Comparison of ENCODE assay signal across 26 mouse cellular contexts in genomic region chr7:16132926-16133325, GRCm38 (mm10). TPM values are rescaled to one million over a fixed set of nuclear protein-coding genes. Genes with fewer than 3 reads are reported as not detected.
DNase-seq lines count a peak whose midpoint lies in the region; ATAC-seq and TF ChIP-seq lines count a peak whose summit lies in the region.
"Had no signal": no experiment of that assay in that cellular context is flagged by ENCODE, and none has a peak within 500 bp of the region (broad histone marks: within the 10 kb centered on the region; RNA-seq: fewer than 3 reads in every experiment).

No protein-coding gene starts in this region.

- 69% methylated on average over 3 of the region's 3 CpGs for WGBS in forebrain, embryonic 12.5 days
- WGBS in forebrain, embryonic 16.5 days: 68% methylated on average over 3 of the region's 3 CpGs
- 80% methylated on average over 3 of the region's 3 CpGs for WGBS in neural tube, embryonic 11.5 days
- 57% methylated on average over 3 of the region's 3 CpGs for WGBS in neural tube, embryonic 15.5 days

- TF ChIP-seq CTCF in layer of hippocampus, adult 2 months (conservative IDR thresholded peaks at IDR 0.05): no peak

- H3K4me1 ChIP-seq in forebrain, embryonic 12.5 days: peaks cover 74% of the 10 kb centered on the region
- peaks cover 68% of the 10 kb centered on the region for H3K4me1 ChIP-seq in forebrain, embryonic 16.5 days (replicated peaks; ENCODE audit: control insufficient read depth, insufficient read depth, low read length)
- peaks cover 38% of the 10 kb centered on the region for H3K4me1 ChIP-seq in neural tube, embryonic 11.5 days (ENCODE audit: control insufficient read depth, insufficient read depth, low read length)
- peaks cover 68% of the 10 kb centered on the region for H3K4me1 ChIP-seq in neural tube, embryonic 15.5 days

- DNase-seq in cerebellum, adult 11-12 months: peak; percentile 51
- DNase-seq in cerebellum, adult 11 months: no peak
- no peak for DNase-seq in layer of hippocampus, adult 2 months (ENCODE audit: low spot score in 2 of 2)
- DNase-seq in layer of hippocampus, postnatal 10 days (ENCODE audit: low spot score in 2 of 2): no peak
- DNase-seq in neural tube, embryonic 11.5 days (ENCODE audit: low spot score): no peak
- DNase-seq: adrenal gland, adult 2 months; gastrocnemius, postnatal 10 days; heart, postnatal 10 days; kidney, adult 8-10 months; kidney, postnatal 4 days; lung, postnatal 14 days; right cerebral cortex, postnatal 14 days had no signal

- H3K36me3 ChIP-seq in forebrain, embryonic 12.5 days (replicated peaks): no peaks in the 10 kb centered on the region
- H3K36me3 ChIP-seq in forebrain, embryonic 16.5 days (ENCODE audit: control insufficient read depth, insufficient read depth): no peaks in the 10 kb centered on the region
- no peaks in the 10 kb centered on the region for H3K36me3 ChIP-seq in neural tube, embryonic 11.5 days (ENCODE audit: control insufficient read depth, insufficient read depth, low read length)
- H3K36me3 ChIP-seq in neural tube, embryonic 15.5 days: no peaks in the 10 kb centered on the region
- H3K36me3 ChIP-seq: liver, embryonic 15.5 days; stomach, embryonic 15.5 days had no signal

- H3K27me3 ChIP-seq in forebrain, embryonic 12.5 days: peaks cover 3% of the 10 kb centered on the region; the same call in 1 of the 2 replicates
- no peaks in the 10 kb centered on the region for H3K27me3 ChIP-seq in forebrain, embryonic 16.5 days (replicated peaks; ENCODE audit: control insufficient read depth, insufficient read depth, low read length)
- 0 out of 2 replicates have a peak, but pooled peaks cover 2% of the 10 kb centered on the region for H3K27me3 ChIP-seq in neural tube, embryonic 11.5 days (ENCODE audit: control insufficient read depth, insufficient read depth, low read length)
- no peaks in the 10 kb centered on the region for H3K27me3 ChIP-seq in neural tube, embryonic 15.5 days (replicated peaks)
- H3K27me3 ChIP-seq: stomach, embryonic 15.5 days had no signal

- H3K4me3 ChIP-seq in forebrain, embryonic 12.5 days (replicated peaks): no peak overlapping the region
- H3K4me3 ChIP-seq in forebrain, embryonic 16.5 days (replicated peaks; ENCODE audit: low read length): no peak overlapping the region
- peak overlapping the region; percentile 52 for H3K4me3 ChIP-seq in layer of hippocampus, adult 2 months
- H3K4me3 ChIP-seq in neural tube, embryonic 11.5 days (ENCODE audit: low read depth, low read length): no peak overlapping the region
- no peak overlapping the region for H3K4me3 ChIP-seq in neural tube, embryonic 15.5 days (replicated peaks)
- H3K4me3 ChIP-seq: embryonic facial prominence, embryonic 13.5 days; heart, embryonic 13.5 days; liver, embryonic 15.5 days; stomach, embryonic 15.5 days had no signal

- H3K9me3 ChIP-seq in forebrain, embryonic 12.5 days: no peaks in the 10 kb centered on the region
- no peaks in the 10 kb centered on the region for H3K9me3 ChIP-seq in forebrain, embryonic 16.5 days (ENCODE audit: control insufficient read depth, low read length)
- no peaks in the 10 kb centered on the region for H3K9me3 ChIP-seq in neural tube, embryonic 11.5 days (ENCODE audit: control insufficient read depth, low read length)
- no peaks in the 10 kb centered on the region for H3K9me3 ChIP-seq in neural tube, embryonic 15.5 days (replicated peaks)
- H3K9me3 ChIP-seq: embryonic facial prominence, embryonic 13.5 days; heart, embryonic 13.5 days; limb, embryonic 12.5 days; liver, embryonic 15.5 days; stomach, embryonic 15.5 days had no signal

- peak overlapping the region; percentile 89 for H3K4me2 ChIP-seq in forebrain, embryonic 12.5 days
- H3K4me2 ChIP-seq in forebrain, embryonic 16.5 days (ENCODE audit: low read length): no peak overlapping the region
- H3K4me2 ChIP-seq in neural tube, embryonic 11.5 days (ENCODE audit: low read depth): peak overlapping the region; percentile 82; the same call in 1 of the 2 replicates
- H3K4me2 ChIP-seq in neural tube, embryonic 15.5 days: no peak overlapping the region
- H3K4me2 ChIP-seq: liver, embryonic 15.5 days; stomach, embryonic 15.5 days had no signal

- ATAC-seq in forebrain, embryonic 12.5 days (ENCODE audit: low FRiP score): no peak
- ATAC-seq in forebrain, embryonic 16.5 days: no peak
- no peak for ATAC-seq in neural tube, embryonic 11.5 days (ENCODE audit: insufficient read depth, low FRiP score, low TSS enrichment)
- ATAC-seq in neural tube, embryonic 15.5 days (ENCODE audit: low FRiP score): no peak
- ATAC-seq: activated CD4-positive, CD25-positive, alpha-beta regulatory T cell, adult 4 months; intestine, embryonic 16.5 days had no signal

- H3K9ac ChIP-seq in forebrain, embryonic 12.5 days: peak overlapping the region; percentile 33; the same call in 1 of the 2 replicates
- no peak overlapping the region for H3K9ac ChIP-seq in forebrain, embryonic 16.5 days (replicated peaks; ENCODE audit: low read depth, low read length)
- H3K9ac ChIP-seq in neural tube, embryonic 11.5 days (ENCODE audit: low read length): no peak overlapping the region
- H3K9ac ChIP-seq in neural tube, embryonic 15.5 days (replicated peaks): no peak overlapping the region
- H3K9ac ChIP-seq: embryonic facial prominence, embryonic 13.5 days; limb, embryonic 12.5 days; liver, embryonic 15.5 days; lung, embryonic 14.5 days; stomach, embryonic 15.5 days had no signal

- H3K27ac ChIP-seq in forebrain, embryonic 12.5 days: 0 out of 2 replicates have a peak overlapping the region, but pooled peaks have one; percentile 13
- H3K27ac ChIP-seq in forebrain, embryonic 16.5 days (ENCODE audit: low read length): no peak overlapping the region
- peak overlapping the region; percentile 91 for H3K27ac ChIP-seq in layer of hippocampus, adult 2 months
- no peak overlapping the region for H3K27ac ChIP-seq in neural tube, embryonic 11.5 days (ENCODE audit: low read depth, low read length)
- H3K27ac ChIP-seq in neural tube, embryonic 15.5 days (replicated peaks): no peak overlapping the region
- H3K27ac ChIP-seq: embryonic facial prominence, embryonic 13.5 days; heart, embryonic 13.5 days; kidney, postnatal 0 days; limb, embryonic 12.5 days; liver, embryonic 15.5 days; stomach, embryonic 15.5 days had no signal

RNA-seq across cellular contexts. Expression of gene Slc8a2, which starts 3.3 kb away (rescaled TPM):
- 0.49 and 0.66 TPM in 2 replicates for polyA plus RNA-seq in forebrain, embryonic 12.5 days (2016; fragmentation: Nextera tagmentation; extraction: Ambion mirVana)
- polyA plus RNA-seq in forebrain, embryonic 16.5 days (2015; fragmentation: Nextera tagmentation; extraction: Ambion mirVana): 0.72 and 1.1 TPM in 2 replicates
- total RNA-seq in layer of hippocampus, adult 2 months (2021): 100 to 1,000 TPM; 305 to 320 TPM
- total RNA-seq in layer of hippocampus, postnatal 10 days (2021): 100 to 1,000 TPM; 282 to 292 TPM
- 0.95 and 1.0 TPM in 2 replicates for polyA plus RNA-seq in neural tube, embryonic 11.5 days (2014; fragmentation: Nextera tagmentation; extraction: Ambion mirVana)
- 1.2 and 1.4 TPM in 2 replicates for polyA plus RNA-seq in neural tube, embryonic 15.5 days (2015; fragmentation: Nextera tagmentation; extraction: Ambion mirVana)
- total RNA-seq: hematopoietic stem cell, adult 5-6 weeks; liver, adult 2 months had no signal
- polyA plus RNA-seq: activated CD4-positive, CD25-positive, alpha-beta regulatory T cell, adult 4 months; liver, embryonic 15.5 days had no signal

RNA-seq across cellular contexts. Expression of gene Kptn, which starts 13.2 kb away (rescaled TPM):
- 24.6 and 29.4 TPM in 2 replicates for polyA plus RNA-seq in forebrain, embryonic 12.5 days (2016; fragmentation: Nextera tagmentation; extraction: Ambion mirVana)
- 40.9 and 53.2 TPM in 2 replicates for polyA plus RNA-seq in forebrain, embryonic 16.5 days (2015; fragmentation: Nextera tagmentation; extraction: Ambion mirVana)
- 10 to 100 TPM; 39.4 to 47.0 TPM for total RNA-seq in layer of hippocampus, adult 2 months (2021)
- total RNA-seq in layer of hippocampus, postnatal 10 days (2021): 10 to 100 TPM; 33.3 to 39.1 TPM
- polyA plus RNA-seq in neural tube, embryonic 11.5 days (2014; fragmentation: Nextera tagmentation; extraction: Ambion mirVana): 21.1 and 22.8 TPM in 2 replicates
- 45.8 and 48.1 TPM in 2 replicates for polyA plus RNA-seq in neural tube, embryonic 15.5 days (2015; fragmentation: Nextera tagmentation; extraction: Ambion mirVana)

RNA-seq across cellular contexts. Expression of gene Napa, which starts 34.7 kb away (rescaled TPM):
- 150 and 156 TPM in 2 replicates for polyA plus RNA-seq in forebrain, embryonic 12.5 days (2016; fragmentation: Nextera tagmentation; extraction: Ambion mirVana)
- 197 and 220 TPM in 2 replicates for polyA plus RNA-seq in forebrain, embryonic 16.5 days (2015; fragmentation: Nextera tagmentation; extraction: Ambion mirVana)
- 100 to 1,000 TPM; 309 to 325 TPM for total RNA-seq in layer of hippocampus, adult 2 months (2021)
- 100 to 1,000 TPM; 191 to 195 TPM for total RNA-seq in layer of hippocampus, postnatal 10 days (2021)
- 175 and 184 TPM in 2 replicates for polyA plus RNA-seq in neural tube, embryonic 11.5 days (2014; fragmentation: Nextera tagmentation; extraction: Ambion mirVana)
- 236 and 238 TPM in 2 replicates for polyA plus RNA-seq in neural tube, embryonic 15.5 days (2015; fragmentation: Nextera tagmentation; extraction: Ambion mirVana)

RNA-seq across cellular contexts. Expression of gene Meis3, which starts 42.0 kb away (rescaled TPM):
- 91.2 and 94.9 TPM in 2 replicates for polyA plus RNA-seq in forebrain, embryonic 12.5 days (2016; fragmentation: Nextera tagmentation; extraction: Ambion mirVana)
- polyA plus RNA-seq in forebrain, embryonic 16.5 days (2015; fragmentation: Nextera tagmentation; extraction: Ambion mirVana): 99.6 and 118 TPM in 2 replicates
- total RNA-seq in layer of hippocampus, adult 2 months (2021): 10 to 100 TPM; 37.3 to 38.6 TPM
- 10 to 100 TPM; 36.2 to 41.5 TPM for total RNA-seq in layer of hippocampus, postnatal 10 days (2021)
- polyA plus RNA-seq in neural tube, embryonic 11.5 days (2014; fragmentation: Nextera tagmentation; extraction: Ambion mirVana): 171 and 196 TPM in 2 replicates
- 104 and 126 TPM in 2 replicates for polyA plus RNA-seq in neural tube, embryonic 15.5 days (2015; fragmentation: Nextera tagmentation; extraction: Ambion mirVana)

Comparison
In these comparisons a context has a peak if more than half of its experiments do, and no peak if none do; other contexts are left out.
1. H3K27ac ChIP-seq: peak in forebrain, embryonic 12.5 days (single experiment) and layer of hippocampus, adult 2 months (single experiment); none in forebrain, embryonic 16.5 days (single experiment), neural tube, embryonic 11.5 days (single experiment) and neural tube, embryonic 15.5 days (single experiment).
2. H3K4me2 ChIP-seq: peak in forebrain, embryonic 12.5 days (single experiment) and neural tube, embryonic 11.5 days (single experiment); none in forebrain, embryonic 16.5 days (single experiment) and neural tube, embryonic 15.5 days (single experiment).